Mouse (Mus musculus) heart, embryonic 15.5 days (tissue): ENCODE data around the gene Mbnl1. TPM values are rescaled to one million over a fixed set of nuclear protein-coding genes. Genes with fewer than 3 reads are reported as not detected.
"Not testable (repeated sequence)": the region's sequence is repeated elsewhere in the genome, so short reads cannot be mapped to it uniquely, and the experiment has no call there.

Source experiments
- ATAC-seq: fragments of 200-750 bp; cut with Nextera tagmentation; replicated peaks from 2 replicates; pipeline ENCODE4 v1.8.0; 2017; ENCODE audit warnings: low read depth, moderate TSS enrichment; ENCODE audit not compliant: insufficient number of reproducible peaks, insufficient read depth, low FRiP score
- H3K27ac ChIP-seq: fragments of 300-500 bp; sonication (generic); 2 replicates; pipeline ENCODE4 v1.5.1; 2015; ENCODE audit warnings: mild to moderate bottlenecking, inconsistent platforms
- H3K27me3 ChIP-seq: fragments of 300-500 bp; sonication (generic); 2 replicates; pipeline ENCODE4 v1.6.1; 2015; ENCODE audit warnings: inconsistent platforms
- H3K36me3 ChIP-seq: fragments of 300-500 bp; sonication (generic); 2 replicates; pipeline ENCODE4 v1.6.1; 2015; ENCODE audit warnings: mild to moderate bottlenecking, inconsistent platforms
- H3K4me1 ChIP-seq: fragments of 300-500 bp; sonication (generic); replicated peaks from 2 replicates; pipeline ENCODE4 v1.6.1; 2015; ENCODE audit warnings: inconsistent platforms
- H3K4me2 ChIP-seq: fragments of 300-500 bp; sonication (generic); 2 replicates; pipeline ENCODE4 v1.6.1; 2015; ENCODE audit warnings: inconsistent platforms, mild to moderate bottlenecking, moderate library complexity
- H3K4me3 ChIP-seq: fragments of 300-500 bp; sonication (generic); 2 replicates; pipeline ENCODE4 v1.5.1; 2015; ENCODE audit warnings: mild to moderate bottlenecking, inconsistent platforms
- H3K9ac ChIP-seq: fragments of 300-500 bp; sonication (generic); 2 replicates; pipeline ENCODE4 v1.6.1; 2015; ENCODE audit warnings: mild to moderate bottlenecking, inconsistent platforms
- H3K9me3 ChIP-seq: fragments of 300-500 bp; sonication (generic); replicated peaks from 2 replicates; pipeline ENCODE4 v1.6.1; 2016; ENCODE audit warnings: inconsistent platforms
- WGBS: fragments of 180-500 bp; shearing (Covaris S2); methylation state at CpG from one replicate; pipeline ENCODE4 v1.1.7; 2015; ENCODE audit warnings: mixed read lengths; 5-methylcytosine and 5-hydroxymethylcytosine counted together
- polyA plus RNA-seq: library from polyadenylated mRNA; unstranded; fragments of >200 nt; fragmentation: Nextera tagmentation; extraction: Ambion mirVana; gene quantifications from 2 replicates; pipeline ENCODE4 v1.2.1, GENCODE M21; 2015

Gene Mbnl1
- 72.9 and 82.7 TPM in 2 replicates for polyA plus RNA-seq

GRCm38 (mm10) chr3:60472681-60473177 is at the start of gene Mbnl1:
Gene Mbnl1 (plus strand): TSS chr3:60472830.
- Histone ChIP-seq H3K27ac (0 out of 2 replicates have a peak within 1 kb of the TSS, but pooled peaks have one; percentile 20), H3K4me2 (no peak within 1 kb of the TSS)

GRCm38 (mm10) chr3:60424148-60424547 is 48.5 kb upstream of the Mbnl1 start:
- Histone ChIP-seq H3K27ac (no peak overlapping the region), H3K9me3 (no peaks in the 10 kb centered on the region), H3K36me3 (no peaks in the 10 kb centered on the region), H3K9ac (no peak overlapping the region), H3K4me3 (no peak overlapping the region), H3K4me1 (no peaks in the 10 kb centered on the region), H3K4me2 (no peak overlapping the region), H3K27me3 (no peaks in the 10 kb centered on the region)
- 59% methylated on average over 1 of the region's 1 CpGs for WGBS
- no peak for ATAC-seq

More at GRCm38 (mm10) chr3:60472681-60473177, at the start of gene Mbnl1:
- no peak for ATAC-seq
- WGBS = 59% methylated on average over 5 of the region's 5 CpGs
- Histone ChIP-seq H3K4me1 (no peaks in the 10 kb centered on the region), H3K9me3 (no peaks in the 10 kb centered on the region), H3K36me3 (no peaks in the 10 kb centered on the region), H3K4me3 (no peak within 1 kb of the TSS), H3K9ac (no peak within 1 kb of the TSS), H3K27me3 (no peaks in the 10 kb centered on the region)

- H3K36me3 ChIP-seq = no peaks in the 10 kb centered on the region
- no peaks in the 10 kb centered on the region for H3K4me1 ChIP-seq
- no peaks in the 10 kb centered on the region for H3K27me3 ChIP-seq
- no peak overlapping the region for H3K27ac ChIP-seq
- no peak overlapping the region for H3K9ac ChIP-seq
- H3K9me3 ChIP-seq = no peaks in the 10 kb centered on the region
- H3K4me3 ChIP-seq = no peak overlapping the region
- no peak for ATAC-seq
- WGBS = 74% methylated on average over 5 of the region's 5 CpGs
- H3K4me2 ChIP-seq = no peak overlapping the region
Observed at GRCm38 (mm10) chr3:60429049-60429448, 43.6 kb upstream of the Mbnl1 start.

- no peak for ATAC-seq
- H3K27ac ChIP-seq = peak overlapping the region; percentile 21; the same call in 1 of the 2 replicates
- 0 out of 2 replicates have a peak, but pooled peaks cover 6% of the 10 kb centered on the region for H3K4me1 ChIP-seq
- H3K27me3 ChIP-seq = no peaks in the 10 kb centered on the region
- no peaks in the 10 kb centered on the region for H3K36me3 ChIP-seq
- no peak overlapping the region for H3K9ac ChIP-seq
- H3K4me3 ChIP-seq = no peak overlapping the region
- no peak overlapping the region for H3K4me2 ChIP-seq
- no peaks in the 10 kb centered on the region for H3K9me3 ChIP-seq
Observed at GRCm38 (mm10) chr3:60437254-60437653, 35.4 kb upstream of the Mbnl1 start.

GRCm38 (mm10) chr3:60437678-60438232 is 34.9 kb upstream of the Mbnl1 start:
- H3K4me3 ChIP-seq = no peak overlapping the region
- H3K36me3 ChIP-seq = no peaks in the 10 kb centered on the region
- H3K4me2 ChIP-seq = no peak overlapping the region
- peak overlapping the region; percentile 21; the same call in 1 of the 2 replicates for H3K27ac ChIP-seq
- H3K27me3 ChIP-seq = no peaks in the 10 kb centered on the region
- no peak overlapping the region for H3K9ac ChIP-seq
- no peak for ATAC-seq
- 0 out of 2 replicates have a peak, but pooled peaks cover 6% of the 10 kb centered on the region for H3K4me1 ChIP-seq
- WGBS = 61% methylated on average over 1 of the region's 1 CpGs
- no peaks in the 10 kb centered on the region for H3K9me3 ChIP-seq

GRCm38 (mm10) chr3:60438715-60439114 is 33.9 kb upstream of the Mbnl1 start:
- Histone ChIP-seq H3K4me1 (0 out of 2 replicates have a peak, but pooled peaks cover 6% of the 10 kb centered on the region), H3K9ac (no peak overlapping the region), H3K27me3 (no peaks in the 10 kb centered on the region), H3K9me3 (no peaks in the 10 kb centered on the region), H3K4me3 (no peak overlapping the region), H3K27ac (no peak overlapping the region), H3K36me3 (no peaks in the 10 kb centered on the region), H3K4me2 (no peak overlapping the region)
- 93% methylated on average over 1 of the region's 1 CpGs for WGBS
- no peak for ATAC-seq

GRCm38 (mm10) chr3:60461828-60462521 is 10.7 kb upstream of the Mbnl1 start:
- Histone ChIP-seq H3K9ac (no peak overlapping the region), H3K9me3 (no peaks in the 10 kb centered on the region), H3K36me3 (no peaks in the 10 kb centered on the region), H3K27me3 (no peaks in the 10 kb centered on the region), H3K27ac (no peak overlapping the region), H3K4me1 (0 out of 2 replicates have a peak, but pooled peaks cover 2% of the 10 kb centered on the region), H3K4me2 (no peak overlapping the region), H3K4me3 (no peak overlapping the region)
- ATAC-seq = no peak
- 85% methylated on average over 6 of the region's 6 CpGs for WGBS

GRCm38 (mm10) chr3:60468667-60469066 is 4.0 kb upstream of the Mbnl1 start:
- not testable (repeated sequence) for H3K4me3 ChIP-seq, H3K27me3 ChIP-seq, H3K4me1 ChIP-seq, H3K4me2 ChIP-seq, H3K9me3 ChIP-seq, ATAC-seq, H3K27ac ChIP-seq, H3K9ac ChIP-seq, H3K36me3 ChIP-seq
- WGBS = 67% methylated on average over 2 of the region's 3 CpGs

- H3K36me3 ChIP-seq, H3K9me3 ChIP-seq, H3K4me2 ChIP-seq, H3K27me3 ChIP-seq, H3K4me1 ChIP-seq, H3K4me3 ChIP-seq, H3K9ac ChIP-seq: not testable (repeated sequence)
- H3K27ac ChIP-seq = 0 out of 2 replicates have a peak overlapping the region, but pooled peaks have one; percentile 31
- whole genome bisulfite sequencing = 51% methylated on average over 2 of the region's 3 CpGs
- ATAC-seq = 0 out of 2 replicates have a peak, but pooled peaks have one; percentile 35
Observed at GRCm38 (mm10) chr3:60469170-60469805, 3.3 kb upstream of the Mbnl1 start.

GRCm38 (mm10) chr3:60472011-60472680 is 484 bp upstream of the Mbnl1 start:
- H3K4me2 ChIP-seq = no peak overlapping the region
- H3K4me3 ChIP-seq = no peak overlapping the region
- no peaks in the 10 kb centered on the region for H3K27me3 ChIP-seq
- WGBS = 72% methylated on average over 2 of the region's 2 CpGs
- H3K27ac ChIP-seq = 0 out of 2 replicates have a peak overlapping the region, but pooled peaks have one; percentile 20
- H3K9ac ChIP-seq = no peak overlapping the region
- ATAC-seq = no peak
- no peaks in the 10 kb centered on the region for H3K4me1 ChIP-seq
- no peaks in the 10 kb centered on the region for H3K9me3 ChIP-seq
- no peaks in the 10 kb centered on the region for H3K36me3 ChIP-seq
